Mouse (Mus musculus) Muller cell, postnatal 12 days (primary cell): ENCODE data around the gene Stxbp6.

Experiments used
- DNase-seq: peaks from one replicate; pipeline ENCODE4 v3.0.0-alpha.2; 2015; ENCODE audit errors: inconsistent ontology term

Gene Stxbp6

DNA sequence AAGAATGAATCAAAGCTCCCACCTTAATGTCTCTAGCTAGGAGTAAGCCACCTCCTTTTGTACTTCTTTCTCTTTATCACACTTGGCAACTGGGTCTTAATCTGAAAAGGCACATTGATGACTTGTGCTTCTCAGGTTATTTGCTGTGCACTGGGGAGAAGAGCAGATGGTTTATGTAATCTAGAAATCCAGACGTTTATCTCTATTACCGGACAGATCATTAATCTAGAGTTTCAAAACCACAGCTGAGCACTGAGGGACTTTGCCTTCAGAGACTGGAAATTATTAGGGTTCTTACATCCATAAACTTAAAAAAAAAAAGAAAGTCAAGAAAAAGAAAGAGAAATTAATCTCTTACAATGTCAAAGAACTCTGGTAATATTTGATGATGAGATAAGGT is 262.6 kb downstream of the Stxbp6 start:
- no peak for DNase-seq

DNA sequence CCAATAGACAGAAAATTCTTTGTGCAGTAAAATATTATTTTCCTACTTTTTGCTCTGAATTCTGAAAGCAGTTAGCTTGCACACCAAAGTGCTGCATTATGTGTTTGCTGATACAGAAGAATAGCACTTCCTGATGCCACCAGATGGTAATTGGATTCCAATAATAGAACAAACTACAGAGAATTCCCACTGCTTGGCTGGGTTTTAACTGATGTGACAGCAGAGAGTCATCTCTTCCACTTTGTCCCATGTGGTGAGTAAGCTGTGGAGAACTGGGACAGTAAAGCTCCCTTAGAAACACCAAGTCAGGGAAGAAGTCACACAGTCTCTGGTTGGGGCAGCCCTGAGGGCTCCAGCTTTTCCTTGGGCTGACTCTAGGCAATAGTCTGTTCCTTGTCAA is 270.3 kb downstream of the Stxbp6 start:
- DNase-seq, result peak; percentile 58
